Mouse (Mus musculus): ENCODE measurements around the gene Pdcd2l.
"Not testable (repeated sequence)": the region's sequence is repeated elsewhere in the genome, so short reads cannot be mapped to it uniquely, and the experiment has no call there.

Gene Pdcd2l

DNA sequence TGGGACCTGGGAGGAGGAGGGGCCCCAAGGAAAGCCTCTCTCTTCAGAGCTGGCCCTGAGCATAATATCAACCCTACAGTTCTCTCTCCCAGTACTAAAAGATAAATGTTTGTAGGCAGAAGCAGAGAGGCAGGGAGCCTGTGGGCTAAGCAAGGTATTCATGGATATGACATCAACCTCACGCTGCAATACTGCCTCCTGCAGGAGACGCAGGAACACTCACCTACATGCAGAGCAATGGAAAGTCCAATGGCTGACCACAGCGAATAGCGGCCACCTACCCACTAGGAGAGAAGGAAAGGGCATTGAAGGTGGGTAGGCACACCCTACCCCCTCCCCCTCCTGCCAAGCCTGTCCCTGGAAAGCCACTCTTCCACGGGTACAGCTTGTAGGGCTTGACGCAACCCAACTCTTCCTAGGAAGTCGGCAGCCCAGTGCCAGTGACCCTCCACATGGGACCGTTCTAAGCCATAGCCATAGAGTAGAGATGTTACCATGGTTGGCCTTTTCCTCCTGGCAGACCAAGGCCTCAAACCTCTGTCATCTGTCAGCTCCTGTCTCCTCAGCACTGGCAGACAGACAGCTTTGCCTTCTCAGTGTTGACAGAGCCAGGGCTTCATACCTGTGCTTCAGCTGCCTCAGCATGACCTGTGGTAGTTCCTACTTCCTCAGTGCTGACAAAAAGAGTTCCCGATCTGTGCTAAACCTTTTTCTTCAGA is 11.7 kb upstream of the Pdcd2l start:
- no peak for DNase-seq

DNA sequence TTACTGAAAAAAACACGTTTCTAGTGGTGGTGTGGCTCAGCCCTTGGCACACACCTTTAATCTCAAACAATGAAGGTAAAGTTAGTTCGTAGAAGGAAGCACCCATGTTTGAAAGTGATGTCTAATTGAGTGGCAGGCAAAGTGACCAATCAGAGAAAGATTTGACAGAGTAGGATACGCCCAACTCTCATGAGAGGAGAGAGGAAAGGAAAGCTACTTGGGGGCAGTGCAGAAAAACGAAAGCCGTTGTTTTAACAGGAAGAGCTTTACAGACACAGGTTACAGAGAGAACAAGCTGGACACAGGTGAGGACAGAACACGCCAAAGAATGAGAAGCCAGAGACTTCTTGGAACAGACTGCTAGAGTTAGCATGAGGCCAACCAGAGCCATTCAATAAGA is 9.9 kb upstream of the Pdcd2l start:
- DNase-seq: no peak

DNA sequence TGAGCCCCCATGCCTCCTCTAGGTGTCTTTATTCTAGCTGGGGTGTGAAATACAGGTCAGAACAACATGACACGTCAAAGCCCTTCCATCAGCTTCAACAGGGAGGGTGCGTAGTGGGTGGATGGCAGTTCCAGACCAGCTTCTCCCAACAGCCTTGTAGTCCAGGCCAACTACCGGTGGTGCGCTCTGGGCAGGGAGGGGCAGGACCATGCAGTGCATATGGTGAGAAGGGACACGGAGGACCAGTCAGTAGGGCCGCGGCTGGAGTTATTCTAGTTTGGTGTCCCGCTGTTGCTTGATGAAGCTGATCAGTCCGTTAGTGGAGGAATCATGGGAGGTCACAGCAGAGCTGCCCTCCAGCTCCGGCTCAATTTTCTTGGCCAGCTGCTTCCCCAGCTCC is 5.7 kb upstream of the Pdcd2l start:
- DNase-seq: not testable (repeated sequence)

DNA sequence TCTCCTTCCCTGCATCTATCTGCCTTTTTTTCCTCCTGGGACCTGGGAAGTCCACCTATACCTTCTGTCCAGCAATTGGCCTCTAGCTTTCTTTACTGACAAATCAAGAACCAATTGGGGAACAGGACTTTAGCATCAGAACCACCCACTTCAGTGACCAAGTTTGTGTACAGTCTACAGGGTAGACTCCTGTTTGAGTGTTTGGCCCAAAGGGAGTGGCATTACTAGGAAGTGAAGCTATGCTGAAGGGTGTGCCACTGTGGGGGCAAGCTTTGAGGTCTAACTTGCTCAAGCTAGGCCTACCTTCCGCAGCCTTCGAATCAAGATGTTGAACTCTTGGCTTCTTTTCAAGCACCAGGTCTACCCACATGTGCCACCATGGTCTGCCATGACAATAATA is 4.4 kb upstream of the Pdcd2l start:
- DNase-seq: no peak

DNA sequence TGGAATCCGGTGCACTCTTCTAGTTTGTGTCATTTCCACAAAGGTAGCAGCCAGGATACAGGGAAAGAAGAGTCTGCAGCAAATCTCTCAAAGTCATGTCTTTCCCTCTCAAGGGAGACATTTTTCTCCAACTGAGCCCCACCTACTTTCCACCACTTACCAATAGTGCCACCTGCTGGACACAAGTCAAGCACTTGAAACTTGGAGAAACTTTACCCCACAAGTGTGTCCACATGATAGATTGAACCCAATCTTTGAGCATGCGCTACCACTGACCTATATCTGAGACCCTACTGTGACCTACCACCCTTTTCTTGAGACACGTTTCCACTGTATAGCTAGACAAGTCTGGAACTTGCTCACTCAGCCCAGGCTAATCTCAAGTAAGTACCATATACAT is 1.9 kb upstream of the Pdcd2l start:
- peak; percentile 39 to 47 for DNase-seq

DNA sequence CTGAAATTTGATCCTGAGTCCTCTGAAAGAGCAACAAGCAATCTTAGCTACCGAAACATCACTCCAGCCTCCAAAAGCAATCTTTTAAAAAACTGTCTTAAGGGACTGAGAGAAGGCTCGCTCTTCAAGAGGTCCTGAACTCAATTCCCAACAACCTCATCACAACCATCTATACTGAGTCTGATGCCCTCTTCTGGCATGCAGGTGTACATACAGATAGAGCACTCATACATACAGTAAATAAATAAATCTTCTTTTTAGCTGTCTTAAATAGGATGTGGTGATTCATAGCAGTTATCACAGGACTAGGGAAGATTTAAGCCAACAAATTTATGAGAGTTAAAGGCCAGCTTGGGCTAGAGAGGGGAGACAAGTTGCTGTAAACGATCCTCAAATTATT is 829 bp downstream of the Pdcd2l start:
- no peak for DNase-seq

DNA sequence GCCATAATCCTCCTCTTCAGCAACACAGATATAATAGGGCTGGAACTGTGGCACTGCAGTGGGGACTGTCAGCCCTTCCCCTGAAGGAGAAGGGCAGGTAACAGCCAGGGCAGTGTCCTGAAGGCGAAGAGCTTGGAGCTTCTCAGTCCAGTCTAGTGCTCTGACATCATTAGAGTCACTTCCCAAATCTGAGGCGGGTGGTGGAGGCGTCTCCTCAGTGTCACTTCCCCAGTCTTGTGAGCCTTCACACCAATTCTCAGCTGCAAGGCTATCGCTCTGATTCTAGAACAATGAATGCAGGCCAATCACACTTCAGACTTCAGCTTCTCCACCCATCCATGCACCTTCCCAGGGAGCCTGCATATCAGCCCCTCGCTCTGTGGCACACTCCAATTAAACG is 3.6 kb downstream of the Pdcd2l start:
- DNase-seq: no peak

DNA sequence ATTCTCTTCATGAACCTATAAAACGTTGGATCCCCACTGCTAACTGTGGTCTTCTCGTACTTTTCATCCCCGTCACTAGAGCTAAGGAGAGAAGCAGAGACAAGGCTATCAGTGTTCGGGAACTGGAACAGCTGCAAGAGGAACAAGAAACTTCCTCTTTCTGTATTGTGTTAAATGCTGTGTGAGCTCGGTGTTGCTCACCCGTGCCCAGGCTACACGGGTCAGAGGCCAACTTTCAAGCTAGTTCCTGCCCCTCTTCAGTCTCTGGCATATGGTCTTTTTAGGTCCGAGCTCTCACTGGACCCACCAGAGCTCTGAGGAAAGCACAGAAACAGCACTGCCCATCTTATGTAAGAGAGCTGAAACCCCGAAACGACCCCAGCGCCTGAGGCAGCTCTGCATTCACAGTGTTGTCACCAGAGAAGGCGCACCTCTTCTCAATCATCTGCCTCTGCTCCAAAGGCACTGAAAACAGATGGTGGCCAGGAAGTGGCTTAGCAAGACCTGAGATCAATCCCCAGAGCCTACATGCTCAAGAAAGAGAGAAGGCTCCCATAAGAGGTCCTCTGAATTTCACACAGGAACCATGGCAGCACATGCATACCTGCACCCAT is 7.0 kb downstream of the Pdcd2l start:
- no peak for DNase-seq

DNA sequence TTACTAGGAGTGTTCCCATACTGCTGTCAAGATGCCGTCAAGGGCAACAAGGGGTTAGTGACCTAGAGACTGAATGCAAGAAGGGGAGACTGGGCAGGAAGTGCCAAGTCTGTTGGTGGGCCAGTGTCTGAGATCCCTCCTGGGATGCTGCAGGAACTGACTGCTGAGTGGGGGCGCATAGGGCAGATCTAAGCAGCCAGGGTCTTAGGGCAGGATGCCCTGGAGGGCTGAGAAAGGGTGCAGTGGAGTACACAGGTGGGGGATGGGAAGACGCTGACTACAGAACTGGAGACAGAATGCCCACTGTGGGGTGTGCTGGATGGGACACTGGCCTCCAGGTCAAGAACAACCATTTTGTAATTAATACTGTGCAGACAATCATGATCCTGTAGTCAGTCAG is 12.7 kb downstream of the Pdcd2l start:
- no peak for DNase-seq

DNA sequence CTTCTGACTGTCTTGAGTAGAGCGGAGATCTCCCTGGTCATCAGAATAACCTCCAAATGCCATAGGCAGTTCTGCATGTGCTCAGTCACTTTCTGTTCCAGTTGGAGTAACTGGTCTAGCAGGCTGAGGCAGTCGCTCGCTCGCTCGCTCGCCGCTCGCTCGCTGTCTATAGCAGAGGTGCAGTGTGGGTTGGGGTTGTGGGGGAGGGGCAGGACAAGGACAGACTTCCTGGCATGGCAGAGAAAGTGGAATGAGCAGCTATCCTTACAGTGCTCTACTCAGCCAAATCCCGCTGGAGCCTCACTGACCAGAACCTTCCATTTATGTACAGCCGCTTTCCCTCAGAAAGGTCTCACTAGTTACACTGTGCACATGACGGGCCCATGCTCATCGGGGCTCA is 13.1 kb downstream of the Pdcd2l start:
- DNase-seq: no peak

DNA sequence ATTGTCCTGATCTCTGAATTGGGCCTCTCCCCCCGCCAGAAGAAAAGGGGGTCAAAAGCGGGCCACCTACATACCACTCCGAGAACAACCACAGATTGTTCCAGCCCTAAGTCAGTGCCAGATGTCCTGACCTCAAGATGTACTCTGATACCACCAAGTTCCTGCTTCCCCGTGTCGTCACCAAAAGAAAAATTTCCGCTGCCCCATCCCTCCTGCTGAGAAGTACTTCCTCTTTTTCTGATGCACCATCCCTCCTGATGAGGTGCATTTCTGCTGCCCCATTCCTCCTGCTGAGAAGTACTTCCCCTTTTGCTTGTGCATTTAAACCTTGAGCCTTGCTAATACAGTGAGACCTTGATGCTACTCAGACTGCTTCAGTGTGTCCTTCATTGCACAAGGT is 20.2 kb downstream of the Pdcd2l start:
- DNase-seq: not testable (repeated sequence)

DNA sequence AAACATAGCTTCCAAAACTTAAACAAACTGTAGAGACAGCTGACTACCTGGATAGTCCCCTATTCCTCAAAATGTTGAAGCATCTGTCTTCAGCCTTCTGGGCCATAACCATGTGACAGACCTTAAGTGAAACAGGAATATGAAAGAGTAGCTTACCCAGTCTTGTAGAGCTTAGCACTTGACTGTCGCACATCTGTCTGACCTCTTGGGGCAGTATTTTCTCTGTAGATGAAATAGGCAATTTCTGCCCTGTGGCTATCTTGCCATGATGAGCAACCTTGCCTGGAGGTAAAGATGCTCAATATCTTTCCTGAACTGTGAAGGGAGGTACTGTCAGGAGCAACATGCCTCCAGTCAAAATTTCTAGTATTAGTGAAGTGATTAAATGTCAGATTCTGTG is 24.2 kb downstream of the Pdcd2l start:
- DNase-seq: no peak

DNA sequence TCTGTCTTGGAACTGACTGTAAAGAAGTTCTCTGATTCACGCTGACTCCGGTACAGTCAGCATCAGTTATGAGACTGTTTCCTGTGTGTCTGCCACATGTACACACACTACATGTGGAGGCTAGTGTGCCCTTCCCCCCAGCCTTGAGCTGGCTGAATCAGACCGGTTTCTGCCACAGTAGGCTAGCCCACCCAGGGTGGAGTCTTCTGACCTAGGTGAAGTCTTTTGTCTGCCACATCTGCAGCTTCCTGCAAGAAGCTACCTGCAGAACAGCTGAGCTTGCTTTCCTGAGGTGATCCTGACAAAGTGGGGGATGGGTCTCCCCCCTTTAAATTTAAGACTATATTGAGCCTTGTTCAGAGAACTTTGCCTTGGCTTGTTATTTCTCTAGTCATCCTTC is 27.0 kb downstream of the Pdcd2l start, which contains the start of gene Uba2:
Uba2 (minus strand) TSS at position 146 of the 400 bp plus-strand sequence.
- DNase-seq: no peak

DNA sequence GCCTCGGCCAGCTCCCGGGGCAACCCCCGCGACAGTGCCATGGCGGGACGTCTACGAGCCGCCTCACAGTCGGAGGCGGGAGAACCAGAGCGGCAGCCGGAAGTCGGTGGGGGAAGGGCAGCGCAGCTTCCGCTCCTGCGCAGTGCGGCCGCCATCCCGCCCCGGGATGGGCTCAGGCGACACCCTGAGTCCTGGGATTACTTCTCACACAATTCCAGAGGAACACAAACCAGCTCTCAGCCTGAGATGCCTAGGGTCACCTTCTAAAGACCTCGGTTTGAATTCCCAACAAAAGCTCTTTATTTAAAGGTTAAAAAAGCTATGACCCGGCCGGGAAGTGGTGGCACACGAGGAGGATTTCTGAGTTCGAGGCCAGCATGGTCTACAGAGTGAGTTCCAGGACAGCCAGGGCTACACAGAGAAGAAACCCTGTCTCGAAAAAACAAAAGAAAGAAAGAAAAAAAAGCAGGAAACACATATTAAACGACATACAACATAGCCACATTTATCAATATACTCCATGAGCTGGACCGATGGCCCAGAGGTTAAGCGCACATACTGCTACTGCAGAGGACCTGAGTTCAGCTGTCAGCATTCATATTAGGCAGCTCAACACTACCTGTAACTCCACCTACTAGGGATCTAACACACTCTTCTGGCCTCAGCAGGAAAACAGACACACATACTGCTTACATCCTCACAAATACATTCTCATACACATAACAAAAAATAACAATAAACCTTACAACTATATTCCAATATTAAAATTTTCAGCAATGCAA is 27.8 kb downstream of the Pdcd2l start:
- peak; percentile 95 to 96 for DNase-seq

DNA sequence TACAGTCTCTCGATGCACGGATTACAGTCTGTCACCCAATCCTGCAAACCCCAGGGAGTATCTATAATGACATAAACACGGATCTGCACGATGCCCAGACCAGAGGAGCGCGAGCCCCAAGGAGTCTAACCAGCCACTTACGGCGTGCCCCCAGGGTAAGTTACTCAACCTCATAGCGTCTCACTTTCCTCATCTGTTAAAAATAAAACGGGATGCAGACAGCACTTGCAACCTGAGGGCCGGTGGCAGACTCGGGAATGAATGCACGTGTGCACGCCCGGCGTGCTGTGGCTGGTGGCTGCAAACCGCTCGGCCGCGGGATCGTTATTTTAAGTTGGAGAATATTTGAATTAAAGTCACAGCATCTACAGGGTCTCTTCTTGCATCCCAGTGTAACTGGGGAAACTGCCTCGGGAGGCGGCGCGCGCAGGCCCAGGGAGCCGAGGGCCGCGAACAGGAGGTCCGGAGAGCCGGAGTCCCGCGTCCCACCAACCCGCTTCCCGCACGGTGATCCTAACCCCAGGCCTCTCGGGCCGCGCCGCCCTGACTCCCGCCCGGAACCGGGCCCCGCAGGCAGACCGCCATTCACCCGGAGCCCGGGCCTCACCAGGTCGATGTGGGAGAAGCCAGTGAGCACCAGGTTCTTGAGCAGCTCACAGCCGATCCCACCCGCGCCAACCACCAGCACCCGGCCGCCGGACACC is 28.5 kb downstream of the Pdcd2l start:
- DNase-seq: no peak

DNA sequence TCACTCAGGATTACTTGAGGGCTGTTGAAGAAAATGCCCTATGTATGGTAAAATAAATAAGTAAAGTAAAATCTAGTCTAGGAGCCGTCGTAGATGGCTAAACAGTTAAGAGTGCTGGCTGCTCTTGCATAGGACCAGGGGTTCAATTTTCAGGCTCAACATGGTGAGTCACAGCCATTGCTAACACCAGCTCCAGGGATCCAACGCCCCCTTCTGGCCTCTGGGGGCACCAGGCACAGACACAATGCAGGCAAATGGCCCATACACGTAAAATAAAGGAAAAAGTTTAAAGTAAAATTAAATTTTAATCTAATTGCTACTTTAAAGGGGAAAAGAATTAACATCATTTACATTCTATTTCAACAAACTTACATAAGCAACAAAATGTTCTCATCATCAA is 29.6 kb downstream of the Pdcd2l start:
- DNase-seq: peak; percentile 42 to 60

DNA sequence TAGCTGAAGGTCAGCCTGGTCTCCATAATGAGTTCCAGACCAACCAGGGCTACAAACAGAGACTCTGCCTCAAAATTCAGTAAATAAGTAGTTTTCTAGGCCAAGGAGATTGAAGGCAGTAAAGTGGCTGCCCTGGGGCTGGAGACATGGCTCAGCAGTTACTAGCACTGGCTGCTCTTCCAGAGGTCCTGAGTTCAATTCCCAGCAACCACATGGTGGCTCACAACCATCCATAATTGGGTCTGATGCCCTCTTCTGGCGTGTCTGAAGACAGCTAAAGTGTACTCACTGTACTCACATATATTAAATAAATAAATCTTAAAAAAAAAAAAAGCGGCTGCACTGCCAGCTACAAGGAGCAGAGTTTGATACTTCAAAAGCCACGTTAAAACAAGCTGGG is 30.5 kb downstream of the Pdcd2l start:
- no peak for DNase-seq

DNA sequence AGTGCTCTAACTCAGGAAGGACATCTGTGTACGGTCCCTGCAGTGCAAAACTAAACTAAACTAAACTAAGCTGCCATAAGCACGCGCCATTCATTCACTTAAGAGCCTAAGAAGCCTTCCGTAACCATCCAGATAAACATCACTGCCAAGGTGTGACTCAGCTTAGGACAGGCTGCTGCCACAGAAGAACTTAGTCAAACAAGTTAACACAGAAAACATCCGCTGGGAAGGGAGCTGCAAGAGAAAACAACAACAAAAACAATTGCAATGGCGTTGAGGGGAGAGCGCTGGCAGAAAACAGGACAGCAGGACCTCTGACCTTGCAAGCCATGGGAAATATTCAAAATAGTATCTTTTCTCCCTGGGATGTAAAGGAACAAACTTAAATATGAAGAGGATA is 31.8 kb downstream of the Pdcd2l start:
- DNase-seq: no peak

DNA sequence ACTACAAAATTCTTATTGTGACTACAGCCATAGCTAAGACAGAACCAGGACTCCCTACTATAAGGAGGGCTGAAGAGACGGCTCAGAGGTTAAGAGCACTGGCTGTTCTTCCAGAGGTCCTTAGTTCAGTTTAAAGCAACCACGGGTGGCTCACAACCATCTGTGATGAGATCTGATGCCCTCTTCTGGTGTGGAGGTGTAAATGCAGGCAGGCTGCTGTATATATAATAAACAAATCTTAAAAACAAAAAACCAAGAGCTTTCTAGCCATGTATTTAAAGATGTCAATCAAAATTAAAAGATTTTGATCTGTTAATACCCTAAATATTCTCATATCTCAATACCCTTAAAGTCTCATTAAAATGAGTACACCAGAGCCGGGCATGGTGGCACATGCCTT is 37.3 kb downstream of the Pdcd2l start:
- no peak for DNase-seq

DNA sequence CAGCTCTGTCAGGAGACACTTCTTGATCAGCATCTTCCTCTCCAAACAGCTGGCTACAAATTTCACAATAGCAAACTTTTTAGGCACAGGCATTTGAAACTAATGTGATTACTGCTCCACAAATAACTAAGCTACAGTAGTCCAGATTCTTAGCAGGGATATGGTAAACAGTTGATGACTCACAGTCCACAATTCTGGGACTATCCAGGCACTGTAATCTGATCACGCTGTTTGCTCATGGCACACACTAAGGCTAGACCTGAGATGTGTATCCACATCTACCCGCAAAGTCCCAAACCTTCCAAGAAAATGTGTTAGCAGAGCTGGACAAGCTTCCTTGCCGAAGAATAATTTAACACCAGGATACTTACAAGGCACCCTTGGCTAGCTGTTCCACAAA is 38.5 kb downstream of the Pdcd2l start:
- no peak for DNase-seq

DNA sequence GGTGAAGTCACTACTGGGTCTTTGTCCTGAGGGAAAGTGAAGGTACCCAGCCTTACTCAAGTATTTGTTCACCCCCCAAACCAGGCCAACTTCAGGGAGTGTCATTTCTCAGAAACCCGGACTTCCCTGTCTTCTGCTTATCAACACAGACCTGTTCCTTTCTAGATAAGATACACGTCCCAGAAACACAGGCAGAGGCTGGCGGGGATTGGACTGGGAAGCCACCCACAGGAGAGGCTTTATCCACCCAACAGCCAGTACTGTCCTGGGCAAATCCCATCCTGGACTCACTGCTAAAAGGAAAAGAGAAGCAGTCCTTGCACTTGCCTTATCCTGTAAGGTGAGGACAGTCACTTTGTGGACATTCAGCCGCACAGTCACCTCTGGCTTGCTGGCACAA is 49.3 kb downstream of the Pdcd2l start:
- DNase-seq: no peak

DNA sequence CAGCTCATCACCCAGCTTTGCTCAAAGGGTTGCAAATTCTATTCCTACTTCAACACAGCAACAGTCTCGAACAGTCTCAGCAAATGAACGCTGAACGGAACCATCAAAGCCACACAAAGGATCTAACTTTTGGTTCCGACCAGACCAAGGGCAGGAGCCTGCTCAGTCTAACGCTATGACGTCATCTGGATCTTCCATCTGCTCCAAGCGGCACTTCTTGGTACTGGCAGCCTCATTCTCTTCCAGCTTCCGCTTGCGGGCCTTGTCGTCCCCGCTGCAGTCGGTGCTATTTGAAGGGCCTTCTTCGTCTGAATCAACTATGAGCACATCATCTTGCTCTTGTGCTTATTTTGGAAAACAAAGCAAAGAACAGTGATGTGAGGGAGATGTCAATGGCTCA is 55.3 kb downstream of the Pdcd2l start:
- DNase-seq: no peak

DNA sequence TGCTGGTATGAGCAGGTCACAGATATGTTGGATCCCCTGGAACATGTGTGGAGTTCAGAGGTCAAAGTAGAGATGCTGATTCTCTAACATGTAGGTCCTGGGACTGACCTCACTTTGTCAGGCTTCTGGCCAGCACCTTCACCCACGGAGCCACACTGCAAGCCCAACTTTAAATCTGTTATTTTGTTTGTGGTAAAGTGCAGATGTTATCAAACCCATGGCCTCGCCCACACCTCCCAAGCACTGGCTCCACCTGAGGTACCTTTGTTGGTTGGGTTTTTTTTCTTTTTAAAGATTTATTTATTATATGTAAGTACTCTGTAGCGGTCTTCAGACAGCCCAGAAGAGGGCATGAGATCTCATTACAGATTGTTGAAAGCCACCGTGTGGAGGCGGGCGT is 57.0 kb downstream of the Pdcd2l start:
- no peak for DNase-seq
